Mouse (Mus musculus): ENCODE data around the gene Ccdc97. TPM values are rescaled to one million over a fixed set of nuclear protein-coding genes. Genes with fewer than 3 reads are reported as not detected.
"Not testable (repeated sequence)": the region's sequence is repeated elsewhere in the genome, so short reads cannot be mapped to it uniquely, and the experiment has no call there.

Gene Ccdc97
- total RNA-seq (2021), result 43.8 and 45.0 TPM in 2 replicates
- long read RNA-seq, experiment 1, transcript Ccdc97-201 (5 exons, 3,032 nt), result major isoform, 8 of 24 reads
- long read RNA-seq, experiment 1, partial matches to known transcripts, result 1 of 24 reads
- long read RNA-seq, experiment 1, other reads (novel, unspliced or antisense), result 15 of 24 reads
- long read RNA-seq, experiment 2, transcript Ccdc97-201 (5 exons, 3,032 nt), result major isoform, 10 of 15 reads
- long read RNA-seq, experiment 2, partial matches to known transcripts, result 0 of 15 reads
- long read RNA-seq, experiment 2, other reads (novel, unspliced or antisense), result 5 of 15 reads

DNA sequence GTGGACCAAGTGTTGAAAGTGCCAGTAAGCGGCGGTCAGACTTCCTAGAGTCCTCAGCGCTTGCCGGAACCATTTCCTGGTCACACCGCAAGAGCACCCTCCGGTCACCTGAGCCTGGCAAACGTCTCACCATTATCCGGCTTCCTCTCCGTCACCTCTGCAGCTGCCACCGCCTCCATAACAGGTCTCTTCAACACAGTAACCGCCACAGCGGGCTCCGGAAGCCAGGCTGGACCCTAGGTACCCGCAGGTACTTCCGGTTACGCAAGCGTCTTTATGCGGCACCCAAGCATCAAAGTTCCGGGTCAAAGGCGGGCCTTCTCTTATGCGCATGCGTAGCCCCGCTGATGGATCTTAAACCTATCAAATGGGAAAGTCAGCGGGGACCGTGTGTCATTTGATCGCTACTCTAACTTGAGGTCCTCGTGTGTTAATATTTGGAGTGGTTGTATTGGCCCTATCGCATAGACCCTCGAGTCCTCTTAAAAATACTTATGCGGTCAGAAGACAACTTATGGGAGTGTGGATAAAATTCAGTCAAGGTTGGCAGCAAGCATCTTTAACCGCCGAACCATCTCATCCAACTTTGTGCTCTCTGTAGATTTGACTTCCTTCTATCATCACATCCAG lies at the start of gene Ccdc97:
Gene Ccdc97, minus strand, starts transcription at position 301 of the 630 bp plus-strand sequence.
- DNase-seq, result peak; percentile 94

DNA sequence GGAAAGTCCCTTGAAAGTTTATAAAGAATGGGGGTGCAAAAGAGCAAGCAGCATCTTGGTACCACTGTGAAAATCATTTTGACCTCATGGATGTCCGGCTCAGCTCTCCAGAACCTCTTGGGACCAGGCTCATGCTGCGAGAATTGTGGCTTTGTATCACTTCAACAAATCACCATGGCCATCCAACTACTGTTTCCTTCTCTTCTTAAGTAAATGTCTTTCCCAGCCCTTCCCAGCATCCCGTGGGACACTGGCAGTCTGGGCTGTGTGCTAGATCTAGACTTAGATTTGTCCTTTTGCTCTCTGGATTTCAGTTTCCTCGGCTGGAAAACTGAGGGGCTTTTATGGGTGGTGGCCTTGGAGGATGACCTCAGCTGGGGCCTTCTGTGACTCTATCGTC lies 49.3 kb upstream of the Ccdc97 start:
- no peak for DNase-seq

- DNase-seq, result no peak
Observed at GRCm38 (mm10) chr7:25766108-25766507, 47.2 kb upstream of the Ccdc97 start.

- no peak for DNase-seq
Observed at GRCm38 (mm10) chr7:25764221-25764620, 45.3 kb upstream of the Ccdc97 start.

DNA sequence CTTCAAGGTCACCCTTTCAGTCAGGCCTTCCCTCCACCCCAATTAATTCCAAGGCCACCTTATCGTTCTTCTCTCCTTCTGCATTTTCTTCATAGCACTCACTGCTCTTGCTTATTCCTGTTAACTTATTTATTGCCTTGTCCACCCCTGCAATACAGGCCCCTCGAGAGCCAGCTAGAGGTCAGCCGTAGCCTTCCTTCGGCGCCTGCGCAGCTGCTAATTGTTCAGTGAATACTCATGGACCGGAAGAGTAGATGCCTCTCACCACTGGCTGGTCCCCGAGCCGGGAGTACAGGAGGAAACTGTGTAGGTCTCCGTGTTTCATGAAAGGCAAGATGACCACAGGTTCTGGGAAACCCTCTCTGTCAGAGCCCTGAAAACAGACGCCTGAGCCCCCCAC lies 44.8 kb upstream of the Ccdc97 start:
- peak; percentile 56 for DNase-seq

- peak; percentile 65 for DNase-seq
Observed at GRCm38 (mm10) chr7:25761354-25761753, 42.5 kb upstream of the Ccdc97 start.

- peak; percentile 97 for DNase-seq
Observed at GRCm38 (mm10) chr7:25756011-25756410, 37.1 kb upstream of the Ccdc97 start.

DNA sequence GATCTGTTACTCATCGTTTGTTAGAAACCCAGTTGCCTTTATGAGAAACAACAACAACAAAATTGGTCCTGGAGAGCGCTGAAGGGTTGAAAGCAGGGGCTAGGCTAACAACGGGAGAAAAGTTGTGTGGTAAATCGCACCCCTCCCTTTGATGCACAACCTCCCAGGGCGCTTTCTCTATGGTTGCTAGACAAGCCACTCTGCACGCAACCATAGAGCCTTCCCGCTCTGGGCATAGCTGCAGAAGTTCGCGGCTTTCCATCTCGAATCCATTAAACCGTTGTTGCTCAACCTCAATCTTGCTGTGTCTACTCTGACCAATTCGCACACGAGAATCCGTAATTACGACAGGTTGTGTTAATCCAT lies 36.6 kb upstream of the Ccdc97 start:
- peak; percentile 82 for DNase-seq

DNA sequence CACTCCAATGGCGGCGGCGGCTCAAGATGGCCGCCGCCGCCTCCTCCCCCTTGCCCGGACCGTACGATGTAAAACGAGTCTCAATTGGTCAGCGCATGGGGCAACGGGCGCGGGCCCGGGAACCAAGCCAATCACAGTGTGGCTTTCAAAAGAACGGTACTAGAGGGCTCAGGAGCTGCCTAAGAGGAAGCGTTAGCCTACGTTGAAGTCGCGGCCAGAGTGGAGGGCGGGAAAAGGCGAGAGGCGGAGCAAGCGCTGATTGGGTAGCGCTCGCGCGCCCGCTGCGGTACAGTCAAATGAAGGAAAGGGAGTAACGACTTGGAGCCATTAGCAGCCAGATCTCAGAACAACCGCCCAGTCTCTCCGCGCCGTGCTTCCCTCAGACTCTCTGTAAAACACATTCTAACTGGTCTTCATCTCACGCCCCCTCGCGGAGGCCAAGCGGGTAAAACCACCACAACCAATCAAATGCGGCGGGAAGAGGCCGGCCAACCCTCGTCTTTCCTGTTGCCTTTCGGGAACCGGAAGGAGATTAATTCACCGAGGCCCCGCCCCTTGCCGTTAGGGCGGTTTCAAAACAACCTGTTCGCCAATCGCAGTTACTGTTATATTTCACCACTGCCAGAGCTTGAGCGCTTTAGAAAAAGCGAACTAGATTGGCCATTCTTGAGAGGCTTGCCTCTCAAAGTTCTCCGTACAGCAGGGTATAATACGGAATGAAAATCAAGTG lies 36.0 kb upstream of the Ccdc97 start, which contains the start of gene Hnrnpul1:
Gene Hnrnpul1, minus strand, starts transcription at position 20 of the 730 bp plus-strand sequence.
- DNase-seq, result peak; percentile 99

GRCm38 (mm10) chr7:25754439-25754737 lies 35.5 kb upstream of the Ccdc97 start:
- no peak for DNase-seq

- DNase-seq, result peak; percentile 80
Observed at GRCm38 (mm10) chr7:25753643-25754438, 35.0 kb upstream of the Ccdc97 start.

DNA sequence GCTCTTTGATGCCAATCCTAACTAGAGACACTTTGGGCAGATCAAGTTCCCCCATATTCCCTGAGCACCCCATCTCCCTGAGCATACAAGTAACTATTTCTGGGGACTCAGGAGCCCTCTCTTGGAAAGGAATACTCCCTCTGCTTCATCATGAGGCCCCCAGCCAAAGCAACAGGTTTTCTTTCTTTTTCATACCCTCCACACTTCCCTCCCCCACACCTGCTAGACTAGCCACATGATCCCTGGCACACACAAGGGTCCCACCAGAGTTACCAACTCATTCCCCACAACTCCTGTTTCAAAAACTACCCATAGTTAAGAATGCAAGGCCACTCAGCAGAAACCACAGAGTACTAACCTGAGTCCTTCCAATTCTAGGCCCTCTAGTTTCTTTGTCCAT lies 34.2 kb upstream of the Ccdc97 start:
- DNase-seq, result no peak

- no peak for DNase-seq
Observed at GRCm38 (mm10) chr7:25746844-25747243, 28.0 kb upstream of the Ccdc97 start.

DNA sequence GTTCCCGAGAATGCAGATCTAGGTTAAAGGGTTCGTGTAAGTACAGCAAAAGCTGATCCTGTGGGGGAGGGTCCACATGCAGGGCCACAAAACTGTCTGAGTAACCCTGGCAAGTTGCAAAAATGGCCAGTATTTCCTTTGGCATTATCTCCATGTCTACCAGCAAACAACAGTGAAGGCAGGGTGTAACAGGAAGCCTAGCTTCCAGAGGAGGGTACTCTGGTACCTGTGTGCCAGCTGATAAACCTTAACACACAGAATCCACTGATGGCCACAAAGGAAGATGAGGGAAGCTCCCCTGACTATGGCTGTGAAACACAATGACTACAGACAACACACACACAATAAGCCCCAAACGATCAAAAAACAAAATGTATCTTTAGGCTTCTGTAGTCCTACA lies 19.4 kb upstream of the Ccdc97 start:
- DNase-seq, result no peak

- DNase-seq, result no peak
Observed at GRCm38 (mm10) chr7:25736920-25737319, 18.0 kb upstream of the Ccdc97 start.

DNA sequence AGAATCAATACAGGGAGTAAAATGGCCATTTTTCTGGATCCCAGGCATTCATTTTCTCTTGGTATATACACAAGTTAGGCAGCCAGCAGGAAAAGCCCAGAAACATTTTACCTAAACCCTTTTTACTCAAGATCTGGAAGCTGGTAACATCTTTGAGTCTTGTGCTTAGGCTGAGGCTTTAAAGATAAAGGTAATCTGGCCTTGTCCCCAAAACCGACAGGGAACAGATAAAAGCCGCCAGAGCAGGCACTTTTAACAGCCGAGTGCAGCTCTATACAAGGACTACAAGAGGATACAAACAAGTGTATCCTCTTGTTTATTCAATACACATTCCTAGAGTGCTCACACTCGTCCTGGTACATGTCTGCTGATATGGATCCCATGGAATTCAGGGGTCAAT lies 16.1 kb upstream of the Ccdc97 start:
- DNase-seq, result no peak

DNA sequence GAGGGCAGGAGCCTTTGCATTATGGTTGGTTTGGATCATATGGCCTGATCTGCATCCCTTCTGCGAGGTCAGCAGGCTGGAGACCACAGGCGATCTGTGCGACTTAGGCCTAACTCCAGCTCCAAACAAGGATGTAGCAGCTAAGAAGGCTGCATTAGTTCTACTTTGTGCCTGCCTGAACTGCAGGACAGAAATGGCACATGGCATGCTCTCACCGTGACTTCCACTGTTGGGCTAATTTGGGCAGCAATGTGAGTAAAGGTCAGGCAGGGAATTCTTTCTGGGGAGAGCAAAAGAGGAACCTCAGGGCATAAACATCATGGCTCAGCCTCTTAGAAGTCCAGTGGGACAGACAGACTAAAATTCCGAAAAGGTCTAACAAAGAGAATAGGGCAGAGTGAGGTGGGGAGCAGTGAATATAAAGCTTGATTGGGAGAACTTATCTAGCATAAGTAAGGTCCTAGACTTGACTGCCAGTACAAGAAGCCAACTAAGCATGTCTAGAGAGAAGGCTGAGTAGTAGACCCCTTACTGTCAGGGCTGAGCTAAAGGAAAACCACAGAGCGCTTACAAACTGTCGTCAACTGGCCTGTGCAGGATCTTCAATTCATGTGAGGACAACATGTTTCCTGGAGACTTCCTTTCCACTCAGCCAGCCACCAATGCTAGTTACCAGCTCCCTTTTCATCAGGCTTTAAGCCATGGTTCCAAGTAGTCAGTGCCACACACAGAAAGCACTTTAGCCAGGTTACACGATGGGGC lies 12.6 kb upstream of the Ccdc97 start:
- no peak for DNase-seq

DNA sequence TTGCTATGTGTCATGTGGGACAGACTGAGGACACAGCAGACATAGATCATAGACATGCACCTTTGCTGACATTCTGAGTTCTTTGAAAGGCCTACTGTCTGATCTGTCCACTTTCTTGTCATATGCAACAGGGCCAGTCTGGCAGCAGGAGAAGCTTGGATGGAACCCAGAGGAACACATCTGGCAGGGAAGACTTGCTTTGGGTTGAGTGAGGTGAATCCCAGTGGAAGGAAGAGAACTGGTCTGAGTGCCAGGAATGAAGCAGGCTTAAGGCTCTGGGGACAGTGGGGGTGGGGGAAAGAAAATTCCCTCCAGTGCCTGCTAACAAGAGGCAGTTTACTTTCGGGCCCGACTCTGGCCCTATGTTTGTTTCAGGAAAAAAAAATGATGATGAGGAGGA lies 11.0 kb upstream of the Ccdc97 start:
- DNase-seq, result peak; percentile 72

DNA sequence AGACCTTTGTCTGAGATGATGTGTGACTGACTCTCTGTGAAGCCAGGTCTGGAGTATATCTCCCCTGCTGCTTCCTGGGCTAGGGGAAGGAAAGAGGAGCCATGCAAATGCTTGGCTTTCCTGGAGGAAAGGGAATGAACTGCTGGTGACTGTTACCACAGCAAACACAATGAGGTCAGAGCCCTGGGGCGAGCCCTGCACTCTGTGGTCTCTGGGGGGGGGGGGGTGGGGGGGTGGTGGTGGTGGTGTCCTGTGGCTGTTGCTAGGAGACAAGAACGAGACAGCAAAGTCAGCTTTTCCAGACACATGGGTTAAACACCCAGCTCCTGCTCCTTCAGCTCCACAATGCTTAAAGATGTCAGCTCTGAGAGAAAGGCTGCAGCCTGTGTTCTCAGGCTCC lies 10.5 kb upstream of the Ccdc97 start:
- no peak for DNase-seq

GRCm38 (mm10) chr7:25727800-25728199 lies 8.9 kb upstream of the Ccdc97 start:
- DNase-seq, result no peak

GRCm38 (mm10) chr7:25725886-25726285 lies 7.0 kb upstream of the Ccdc97 start:
- DNase-seq, result no peak

- not testable (repeated sequence) for DNase-seq
Observed at GRCm38 (mm10) chr7:25721776-25722175, 2.9 kb upstream of the Ccdc97 start.

All from adrenal gland, postnatal 14 days (tissue).